Mouse (Mus musculus) lung, postnatal 0 days (tissue): Measurements from ENCODE around the gene Hoxc4. TPM values are rescaled to one million over a fixed set of nuclear protein-coding genes. Genes with fewer than 3 reads are reported as not detected.

Source experiments
- ATAC-seq: fragments of 200-750 bp; cut with Nextera tagmentation; 2 replicates; pipeline ENCODE4 v1.8.0; 2017; ENCODE audit warnings: moderate library complexity
- DNase-seq: peaks from one replicate; pipeline ENCODE4 v3.0.0-alpha.2; 2016; ENCODE audit warnings: low spot score
- H3K27ac ChIP-seq: fragments of 300-500 bp; sonication (generic); 2 replicates; pipeline ENCODE4 v1.5.1; 2014; ENCODE audit warnings: antibody characterized with exemption, mild to moderate bottlenecking, low read length, mixed read lengths
- H3K27me3 ChIP-seq: fragments of 300-500 bp; sonication (generic); replicated peaks from 2 replicates; pipeline ENCODE4 v1.6.1; 2014; ENCODE audit warnings: low read length, mixed read lengths; ENCODE audit not compliant: insufficient read depth
- H3K36me3 ChIP-seq: fragments of 300-500 bp; sonication (generic); 2 replicates; pipeline ENCODE4 v1.6.1; 2014; ENCODE audit warnings: low read length, mixed read lengths; ENCODE audit not compliant: insufficient read depth
- H3K4me1 ChIP-seq: fragments of 300-500 bp; sonication (generic); 2 replicates; pipeline ENCODE4 v1.6.1; 2014; ENCODE audit warnings: antibody characterized with exemption, low read depth, low read length, mixed read lengths; ENCODE audit not compliant: insufficient read depth
- H3K4me2 ChIP-seq: fragments of 300-500 bp; sonication (generic); replicated peaks from 2 replicates; pipeline ENCODE4 v1.6.1; 2014; ENCODE audit warnings: low read depth, mild to moderate bottlenecking, low read length, moderate library complexity, mixed read lengths
- H3K4me3 ChIP-seq: fragments of 300-500 bp; sonication (generic); 2 replicates; pipeline ENCODE4 v1.5.1; 2014; ENCODE audit warnings: low read depth, low read length
- H3K9ac ChIP-seq: fragments of 300-500 bp; sonication (generic); replicated peaks from 2 replicates; pipeline ENCODE4 v1.6.1; 2014; ENCODE audit warnings: low read depth, mild to moderate bottlenecking
- H3K9me3 ChIP-seq: fragments of 300-500 bp; sonication (generic); 2 replicates; pipeline ENCODE4 v1.6.1; 2016; ENCODE audit warnings: low read length, mixed read lengths
- CTCF ChIP-seq: IDR thresholded peaks from 2 replicates; pipeline ENCODE4 v1.5.1; 2016; ENCODE audit warnings: antibody characterized with exemption, mild to moderate bottlenecking
- EP300 ChIP-seq: IDR thresholded peaks from 2 replicates; pipeline ENCODE4 v1.6.1; 2016; ENCODE audit warnings: antibody characterized with exemption, mild to moderate bottlenecking, control low read depth
- WGBS: fragments of 180-500 bp; shearing (Covaris S2); extraction: QIAGEN DNeasy Blood & Tissue Kit; methylation state at CpG from one replicate; pipeline ENCODE4 v1.1.7; 2014; 5-methylcytosine and 5-hydroxymethylcytosine counted together
- polyA plus RNA-seq: library from polyadenylated mRNA; unstranded; fragments of >200 nt; fragmentation: Nextera tagmentation; extraction: Ambion mirVana; gene quantifications from 2 replicates; pipeline ENCODE4 v1.2.1, GENCODE M21; 2015

The Hoxc4 gene
- polyA plus RNA-seq, 1 experiment from 2014 or later: 0.23 TPM

- no peak overlapping the region; the same call in 1 of the 2 replicates for H3K4me3 ChIP-seq
- H3K4me1 ChIP-seq: no peaks in the 10 kb centered on the region
- no peak for DNase-seq
- no peaks in the 10 kb centered on the region for H3K36me3 ChIP-seq
- no peak overlapping the region for H3K4me2 ChIP-seq
- no peak for ATAC-seq
- peaks cover 89% of the 10 kb centered on the region for H3K27me3 ChIP-seq
- H3K27ac ChIP-seq: no peak overlapping the region
- WGBS: 1% methylated on average over 14 of the region's 14 CpGs
- TF ChIP-seq EP300: no peak
- TF ChIP-seq CTCF: no peak
- H3K9ac ChIP-seq: no peak overlapping the region
- H3K9me3 ChIP-seq: no peaks in the 10 kb centered on the region
These were observed 37.8 kb upstream of the Hoxc4 start for GRCm38 (mm10) chr15:102980912-102981311.

DNA sequence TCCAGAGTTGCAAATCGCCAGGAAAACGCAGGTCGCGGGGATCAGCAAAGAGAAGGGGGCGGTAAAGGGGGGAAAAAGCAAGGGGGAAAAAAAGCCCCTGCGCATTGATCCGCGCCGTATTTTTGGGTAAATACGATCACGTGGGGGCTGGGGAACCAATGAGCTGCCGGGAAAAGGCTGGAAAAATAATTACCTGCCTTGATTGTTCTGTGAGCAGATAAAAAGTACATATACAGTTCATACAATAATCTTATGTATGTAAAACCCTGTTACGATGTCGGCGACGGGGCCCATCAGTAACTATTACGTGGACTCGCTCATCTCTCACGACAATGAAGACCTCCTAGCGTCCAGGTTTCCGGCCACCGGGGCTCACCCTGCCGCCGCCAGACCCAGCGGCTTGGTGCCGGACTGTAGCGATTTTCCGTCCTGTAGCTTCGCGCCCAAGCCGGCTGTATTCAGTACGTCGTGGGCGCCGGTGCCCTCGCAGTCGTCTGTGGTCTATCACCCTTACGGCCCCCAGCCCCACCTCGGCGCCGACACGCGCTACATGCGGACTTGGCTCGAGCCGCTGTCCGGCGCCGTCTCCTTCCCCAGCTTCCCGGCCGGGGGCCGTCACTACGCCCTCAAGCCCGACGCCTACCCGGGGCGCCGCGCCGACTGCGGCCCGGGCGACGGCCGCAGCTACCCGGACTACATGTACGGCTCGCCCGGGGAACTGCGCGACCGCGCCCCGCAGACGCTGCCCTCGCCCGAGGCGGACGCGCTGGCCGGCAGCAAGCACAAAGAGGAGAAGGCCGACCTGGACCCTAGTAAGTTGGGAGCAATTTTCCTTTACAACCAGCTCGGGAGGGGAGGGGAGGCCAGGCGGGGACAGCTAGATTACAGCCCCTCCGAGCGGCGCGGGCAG lies 37.1 kb upstream of the Hoxc4 start:
- no peak overlapping the region for H3K9ac ChIP-seq
- peak overlapping the region; percentile 8; the same call in 1 of the 2 replicates for H3K4me3 ChIP-seq
- WGBS: under 1% methylated on average over 80 of the region's 88 CpGs
- DNase-seq (no peak), ATAC-seq (no peak)
- TF ChIP-seq CTCF (no peak), EP300 (no peak)
- H3K4me2 ChIP-seq: peak overlapping the region; percentile 25; the same call in 1 of the 2 replicates
- H3K9me3 ChIP-seq: no peaks in the 10 kb centered on the region
- no peaks in the 10 kb centered on the region for H3K36me3 ChIP-seq
- H3K4me1 ChIP-seq: no peaks in the 10 kb centered on the region
- H3K27me3 ChIP-seq: peaks cover 90% of the 10 kb centered on the region
- no peak overlapping the region for H3K27ac ChIP-seq

DNA sequence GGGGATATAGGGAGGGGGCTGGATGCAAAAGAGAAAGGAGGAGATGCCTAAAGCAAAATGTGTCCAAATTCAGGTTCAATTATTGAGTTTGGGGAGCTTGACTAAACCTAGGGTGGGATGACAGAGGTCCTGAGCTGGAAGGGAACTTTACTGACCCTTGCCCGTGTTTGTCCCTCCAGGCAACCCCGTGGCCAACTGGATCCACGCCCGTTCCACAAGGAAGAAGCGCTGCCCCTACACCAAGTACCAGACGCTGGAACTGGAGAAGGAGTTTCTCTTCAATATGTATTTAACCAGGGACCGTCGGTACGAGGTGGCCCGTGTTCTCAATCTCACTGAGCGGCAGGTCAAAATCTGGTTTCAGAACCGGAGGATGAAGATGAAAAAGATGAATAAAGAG lies 35.0 kb upstream of the Hoxc4 start:
- 5% methylated on average over 12 of the region's 12 CpGs for WGBS
- Histone ChIP-seq H3K27ac (no peak overlapping the region), H3K9ac (no peak overlapping the region), H3K9me3 (no peaks in the 10 kb centered on the region), H3K4me3 (no peak overlapping the region), H3K36me3 (no peaks in the 10 kb centered on the region), H3K4me1 (no peaks in the 10 kb centered on the region), H3K4me2 (no peak overlapping the region), H3K27me3 (peaks cover 90% of the 10 kb centered on the region)
- DNase-seq (no peak), ATAC-seq (no peak)
- TF ChIP-seq EP300 (no peak), CTCF (no peak)

GRCm38 (mm10) chr15:102984521-102984920 lies 34.2 kb upstream of the Hoxc4 start:
- peaks cover 90% of the 10 kb centered on the region for H3K27me3 ChIP-seq
- 5% methylated on average over 10 of the region's 10 CpGs for WGBS

GRCm38 (mm10) chr15:102984925-102985324 lies 33.8 kb upstream of the Hoxc4 start:
- Histone ChIP-seq H3K27ac (no peak overlapping the region), H3K4me1 (no peaks in the 10 kb centered on the region), H3K4me3 (no peak overlapping the region), H3K9me3 (no peaks in the 10 kb centered on the region), H3K36me3 (no peaks in the 10 kb centered on the region), H3K9ac (no peak overlapping the region), H3K4me2 (no peak overlapping the region), H3K27me3 (peaks cover 90% of the 10 kb centered on the region)
- WGBS: 12% methylated on average over 3 of the region's 3 CpGs
- no peak for DNase-seq
- no peak for ATAC-seq
- TF ChIP-seq EP300 (no peak), CTCF (no peak)

More at GRCm38 (mm10) chr15:102984521-102984920, 34.2 kb upstream of the Hoxc4 start:
- Histone ChIP-seq H3K36me3 (no peaks in the 10 kb centered on the region), H3K4me1 (no peaks in the 10 kb centered on the region), H3K9me3 (no peaks in the 10 kb centered on the region), H3K4me2 (no peak overlapping the region), H3K4me3 (no peak overlapping the region), H3K9ac (no peak overlapping the region), H3K27ac (no peak overlapping the region)
- no peak for TF ChIP-seq EP300
- no peak for TF ChIP-seq CTCF
- no peak for DNase-seq
- ATAC-seq: no peak

- Histone ChIP-seq H3K36me3 (no peaks in the 10 kb centered on the region), H3K4me2 (no peak overlapping the region), H3K27ac (no peak overlapping the region), H3K27me3 (peaks cover 92% of the 10 kb centered on the region), H3K9me3 (no peaks in the 10 kb centered on the region), H3K4me3 (no peak overlapping the region), H3K9ac (no peak overlapping the region), H3K4me1 (no peaks in the 10 kb centered on the region)
- DNase-seq: peak; percentile 94
- WGBS: 4% methylated on average over 21 of the region's 21 CpGs
- ATAC-seq: peak; percentile 53
- TF ChIP-seq CTCF: peak; percentile 92
- no peak for TF ChIP-seq EP300
These were observed 31.5 kb upstream of the Hoxc4 start for GRCm38 (mm10) chr15:102987124-102987833.
